Mouse (Mus musculus) CD4-positive helper T cell, adult 2 months (primary cell): ENCODE results near the gene Slc25a17.

Source experiments
- DNase-seq: peaks from one replicate; pipeline ENCODE4 v3.0.0-alpha.2; 2012; ENCODE audit warnings: low read depth, missing footprints, low spot score

Gene Slc25a17

GRCm38 (mm10) chr15:81355146-81355761 is 5.4 kb downstream of the Slc25a17 start:
- DNase-seq, result peak; percentile 60

DNA sequence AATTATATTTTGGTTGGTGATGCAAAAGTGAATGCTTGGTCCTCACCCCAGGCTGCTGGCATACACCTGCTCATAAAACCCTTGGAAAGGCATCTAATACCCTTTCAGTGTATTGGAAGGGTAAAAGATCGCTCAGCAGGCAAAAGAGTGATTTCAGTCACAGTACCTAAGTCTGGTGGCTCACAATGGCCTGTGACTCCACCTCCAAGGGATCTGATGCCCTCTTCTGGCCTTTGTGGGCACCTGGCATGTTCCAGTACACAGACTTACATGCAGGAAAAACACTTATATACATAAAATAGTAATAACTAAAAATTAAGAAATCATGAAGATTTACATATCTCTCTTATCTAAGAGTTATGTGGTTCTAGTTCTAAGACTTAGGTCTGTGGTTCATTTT is 8.0 kb downstream of the Slc25a17 start:
- DNase-seq, result peak; percentile 30

DNA sequence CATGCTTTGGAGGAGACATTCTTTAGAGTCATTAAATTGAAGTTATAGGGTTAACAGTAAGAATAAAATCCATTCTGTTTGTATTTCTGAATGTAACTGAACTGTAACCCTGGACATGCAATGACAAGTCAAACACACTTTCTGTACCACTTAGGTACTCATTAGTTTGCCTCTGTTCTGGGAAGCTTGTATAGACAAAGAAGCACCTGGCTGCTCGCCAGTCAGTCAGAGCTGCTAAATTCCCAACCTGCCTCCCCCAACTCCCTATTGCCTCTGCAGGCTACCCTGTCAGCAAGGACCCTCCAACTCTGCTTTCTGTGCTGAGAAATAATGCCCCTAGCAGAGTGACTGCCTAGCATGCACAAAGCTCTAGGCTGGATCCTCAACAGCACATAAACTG is 10.2 kb downstream of the Slc25a17 start:
- DNase-seq, result no peak

- no peak for DNase-seq
These were observed 12.2 kb downstream of the Slc25a17 start for GRCm38 (mm10) chr15:81348366-81348765.

- DNase-seq, result no peak
These were observed 13.1 kb downstream of the Slc25a17 start for GRCm38 (mm10) chr15:81347466-81347865.

- no peak for DNase-seq
These were observed 19.2 kb downstream of the Slc25a17 start for GRCm38 (mm10) chr15:81341426-81341825.

GRCm38 (mm10) chr15:81339158-81339557 is 21.5 kb downstream of the Slc25a17 start:
- no peak for DNase-seq

DNA sequence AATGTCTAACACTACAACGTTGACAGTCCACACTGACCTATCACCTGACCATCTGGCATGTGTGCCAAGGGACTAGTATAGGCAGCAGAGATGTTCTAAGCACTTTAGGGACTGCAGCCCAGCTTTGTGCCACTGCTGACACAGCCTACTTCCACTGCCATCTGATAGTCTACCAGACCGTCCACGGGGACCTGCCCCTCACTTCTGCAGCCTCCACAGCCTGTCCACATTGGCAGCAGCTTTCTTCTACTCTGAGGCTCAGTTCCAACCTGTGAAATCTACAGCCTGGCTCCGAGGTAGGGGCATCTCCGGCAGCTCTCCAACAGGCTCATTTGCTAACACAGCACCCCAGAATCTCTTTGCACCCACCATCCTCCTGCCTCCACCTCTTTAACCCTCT is 24.1 kb downstream of the Slc25a17 start:
- no peak for DNase-seq

- DNase-seq, result no peak
These were observed 28.1 kb downstream of the Slc25a17 start for GRCm38 (mm10) chr15:81332517-81332916.

DNA sequence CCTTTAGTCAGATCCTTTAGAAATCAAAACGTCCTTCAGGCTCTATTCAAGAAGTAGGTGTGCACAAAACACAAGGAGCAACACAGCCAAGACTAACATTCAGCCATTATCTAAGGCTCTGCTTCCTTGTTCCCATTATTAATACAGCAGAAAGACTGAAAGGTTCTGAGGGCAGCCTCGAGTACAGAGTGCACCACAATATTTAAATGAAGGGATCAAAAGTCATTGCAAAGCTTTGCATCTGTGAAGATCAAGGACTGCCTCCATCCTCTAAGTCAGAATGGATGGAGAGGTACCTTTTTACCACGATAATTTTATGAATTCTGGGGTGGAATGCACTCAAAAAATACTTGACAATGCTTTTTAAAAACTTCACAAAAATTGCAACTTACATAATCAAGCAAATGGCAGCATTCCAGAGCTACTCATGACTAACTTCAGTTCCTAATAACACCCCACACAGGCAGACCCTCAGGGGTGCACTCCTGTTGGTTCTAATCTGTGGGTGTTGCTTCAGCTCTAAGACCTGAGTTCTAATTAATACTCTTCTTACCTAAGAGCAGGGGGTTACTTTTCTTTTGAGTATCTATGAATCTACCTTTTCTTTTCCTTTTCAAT is 29.7 kb downstream of the Slc25a17 start:
- no peak for DNase-seq

- no peak for DNase-seq
These were observed 30.8 kb downstream of the Slc25a17 start for GRCm38 (mm10) chr15:81329721-81330369.

- DNase-seq, result no peak
These were observed 33.1 kb downstream of the Slc25a17 start for GRCm38 (mm10) chr15:81327501-81327900.

GRCm38 (mm10) chr15:81324979-81325378 is 35.6 kb downstream of the Slc25a17 start:
- DNase-seq, result no peak

DNA sequence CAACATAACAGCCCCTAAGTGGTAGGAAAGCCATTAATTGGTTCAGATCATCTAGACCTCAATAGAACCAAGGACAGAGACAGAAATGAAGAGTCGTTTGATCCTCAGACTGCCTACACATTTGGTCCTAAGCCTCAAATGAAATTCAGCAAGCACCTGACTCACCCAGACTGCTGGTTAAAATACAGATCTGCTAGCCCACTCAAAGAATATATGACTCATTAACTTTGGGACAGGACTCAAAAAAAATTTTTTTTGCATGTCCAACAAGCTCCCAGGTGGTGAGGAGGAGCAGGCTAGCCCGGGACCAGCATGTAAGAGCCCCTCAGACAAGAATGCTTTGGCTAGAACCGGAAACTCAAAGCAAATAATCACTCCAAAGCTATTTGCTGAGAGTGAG is 40.5 kb downstream of the Slc25a17 start:
- no peak for DNase-seq

DNA sequence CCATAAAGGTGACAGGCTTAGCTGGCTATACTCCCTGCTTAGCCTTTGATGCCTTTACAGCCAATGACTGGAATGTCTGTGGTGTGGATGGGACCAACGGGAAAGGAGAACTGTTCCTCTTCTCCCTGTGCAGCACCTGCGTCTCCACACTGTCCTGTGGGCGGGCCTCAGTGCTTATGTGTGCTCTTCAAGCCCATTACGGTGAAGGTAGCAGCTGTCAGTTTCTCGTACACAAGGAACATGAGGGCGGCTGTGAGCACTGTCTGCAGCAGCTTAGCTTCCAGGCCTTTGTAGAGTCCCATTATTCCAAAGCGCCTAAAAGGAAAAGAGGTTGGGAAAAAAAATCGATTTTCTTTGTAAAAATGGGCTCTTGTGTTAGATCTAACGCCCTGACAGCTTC is 41.1 kb downstream of the Slc25a17 start:
- DNase-seq, result no peak

- DNase-seq, result no peak
These were observed 46.7 kb downstream of the Slc25a17 start for GRCm38 (mm10) chr15:81313928-81314327.

GRCm38 (mm10) chr15:81311026-81311425 is 49.6 kb downstream of the Slc25a17 start:
- DNase-seq, result no peak

DNA sequence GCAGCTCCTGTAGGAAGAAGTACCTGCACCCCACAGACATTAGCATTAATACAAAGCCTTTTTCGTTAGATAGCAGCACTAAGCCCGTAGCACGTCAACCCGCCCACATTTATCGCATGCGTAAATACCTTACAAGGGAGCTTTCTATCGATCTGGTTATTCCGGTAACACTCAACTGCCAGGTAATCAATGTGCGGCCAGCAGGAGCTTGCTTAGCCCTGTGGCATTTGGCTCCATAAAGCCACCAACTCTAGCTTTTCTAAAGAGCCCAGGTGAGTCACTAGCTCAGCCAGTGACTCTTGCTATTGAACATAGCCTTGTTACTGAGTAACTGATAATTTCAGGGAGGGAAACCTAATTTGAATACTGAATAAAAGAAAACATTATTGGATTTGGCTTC is 50.3 kb downstream of the Slc25a17 start:
- DNase-seq, result no peak

DNA sequence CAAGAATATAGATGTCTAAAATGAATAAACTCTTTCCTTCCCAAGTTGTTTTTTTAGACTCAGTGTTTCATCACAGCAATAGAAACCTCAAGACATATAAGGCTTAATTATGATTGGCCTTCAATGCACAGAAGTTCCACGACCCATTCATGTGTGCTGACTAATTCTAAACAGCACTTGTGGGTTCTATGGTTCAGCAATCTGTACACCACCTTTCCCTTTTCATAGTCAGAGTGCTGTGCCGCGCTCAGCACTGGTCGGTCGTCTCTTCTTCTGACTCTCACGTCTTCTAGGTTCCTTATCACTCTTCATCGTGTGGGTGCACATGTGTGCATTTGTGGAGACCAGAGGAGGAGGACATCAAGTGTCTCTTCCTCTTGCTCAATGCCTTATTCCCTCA is 52.6 kb downstream of the Slc25a17 start:
- peak; percentile 58 for DNase-seq

DNA sequence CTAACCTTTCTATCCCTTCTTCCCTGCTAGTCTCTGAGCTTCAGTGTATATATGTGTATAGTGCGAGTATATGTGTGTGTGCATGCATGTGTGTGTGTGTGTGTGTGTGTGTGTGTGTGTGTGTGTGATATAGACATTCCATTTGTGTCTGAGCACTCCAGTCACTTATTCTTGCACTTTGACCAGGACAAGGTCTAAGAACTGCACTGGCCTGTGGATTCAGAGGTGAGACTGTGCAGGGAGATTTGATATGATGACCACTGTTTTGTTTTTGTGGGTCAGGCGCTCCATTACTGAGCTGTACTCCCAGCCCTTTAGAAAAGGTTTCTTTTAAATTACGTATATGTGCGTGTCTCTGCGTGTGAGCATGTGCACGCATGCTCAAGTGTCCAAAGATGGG is 54.1 kb downstream of the Slc25a17 start:
- no peak for DNase-seq

DNA sequence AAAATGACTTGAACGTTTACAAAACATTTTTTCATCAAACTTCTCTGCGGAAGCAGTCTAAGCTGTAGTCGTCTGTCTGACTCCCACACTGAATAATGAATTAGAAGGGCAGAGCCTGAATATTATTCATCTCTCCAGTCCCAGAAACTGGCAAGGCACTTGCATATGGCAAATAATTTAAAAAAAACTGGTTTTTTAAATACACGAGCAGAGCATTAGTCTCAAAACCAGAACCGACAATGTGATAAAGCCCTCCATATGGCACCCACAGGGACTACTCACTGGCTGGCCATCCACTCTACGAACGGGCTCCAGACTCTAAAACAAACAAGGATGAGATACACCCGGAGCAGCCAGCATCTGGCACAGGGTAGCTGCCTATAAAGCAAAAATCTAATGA is 55.6 kb downstream of the Slc25a17 start:
- no peak for DNase-seq

- DNase-seq, result peak; percentile 29
These were observed 56.6 kb downstream of the Slc25a17 start for GRCm38 (mm10) chr15:81304006-81304405.

GRCm38 (mm10) chr15:81302151-81302808 is 58.3 kb downstream of the Slc25a17 start:
- peak; percentile 85 for DNase-seq
